Mouse (Mus musculus): Measurements from ENCODE around the gene Plin2. TPM values are rescaled to one million over a fixed set of nuclear protein-coding genes. Genes with fewer than 3 reads are reported as not detected.

The Plin2 gene
- total RNA-seq (2022), result 10 to 100 TPM; 42.1 to 59.5 (median 52.5) TPM

DNA sequence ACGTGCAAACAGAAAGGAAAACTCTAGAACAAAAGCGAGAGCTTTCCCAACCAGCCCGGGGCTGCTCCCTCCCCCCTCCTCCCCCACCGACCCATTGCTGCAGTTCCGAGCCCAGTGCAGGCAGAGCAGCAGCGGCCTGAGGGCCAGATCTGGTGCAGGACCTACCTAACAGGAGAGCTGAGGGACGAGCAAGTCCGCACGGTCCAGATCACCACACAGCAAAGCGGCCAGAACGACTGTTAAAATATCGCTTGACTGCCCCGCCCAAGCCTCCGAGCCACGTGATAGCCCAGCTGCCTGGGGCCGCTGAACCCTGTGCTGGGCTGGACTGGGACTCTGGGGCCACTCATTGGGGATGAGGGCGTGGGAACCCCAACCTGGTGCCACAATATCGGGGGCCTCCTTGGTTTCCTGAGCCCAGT is at the start of gene Plin2:
Gene Plin2 (minus strand): TSS at position 281 of the 422 bp plus-strand sequence.
- DNase-seq (ENCODE audit: low spot score in 2 of 2), result peak; percentile 49 to 67

DNA sequence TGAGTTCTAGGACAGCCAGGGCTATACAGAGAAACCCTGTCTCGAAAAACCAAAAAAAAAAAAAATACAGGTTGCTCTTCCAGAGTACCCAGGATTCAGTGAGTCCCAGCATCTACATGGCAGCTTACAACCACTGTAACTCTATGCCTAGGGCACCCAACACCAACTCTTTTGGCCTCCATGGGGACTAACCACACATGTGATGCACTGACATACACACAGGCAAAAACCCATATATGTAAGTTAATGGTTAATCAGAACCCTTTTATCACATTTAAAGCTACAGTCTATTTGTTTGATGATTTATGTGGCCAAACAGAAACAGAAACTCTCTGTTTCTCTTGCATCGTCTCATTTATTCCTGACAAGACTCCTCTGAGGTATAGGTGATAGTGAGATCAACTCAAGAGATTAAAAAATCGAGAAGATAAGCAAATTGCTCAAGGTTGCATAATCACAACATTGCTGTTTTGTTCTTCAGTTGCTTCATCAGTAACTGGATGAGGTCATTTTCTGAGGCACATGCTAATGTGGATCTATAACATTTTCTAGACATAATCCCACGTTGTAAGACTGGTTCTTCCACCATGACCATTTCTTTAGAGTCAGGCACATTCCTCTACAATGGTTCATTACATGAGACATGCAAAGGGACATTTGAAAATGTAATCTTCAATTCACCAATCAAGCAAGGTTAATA is 49.2 kb upstream of the Plin2 start:
- DNase-seq (ENCODE audit: low spot score in 2 of 2), result no peak

DNA sequence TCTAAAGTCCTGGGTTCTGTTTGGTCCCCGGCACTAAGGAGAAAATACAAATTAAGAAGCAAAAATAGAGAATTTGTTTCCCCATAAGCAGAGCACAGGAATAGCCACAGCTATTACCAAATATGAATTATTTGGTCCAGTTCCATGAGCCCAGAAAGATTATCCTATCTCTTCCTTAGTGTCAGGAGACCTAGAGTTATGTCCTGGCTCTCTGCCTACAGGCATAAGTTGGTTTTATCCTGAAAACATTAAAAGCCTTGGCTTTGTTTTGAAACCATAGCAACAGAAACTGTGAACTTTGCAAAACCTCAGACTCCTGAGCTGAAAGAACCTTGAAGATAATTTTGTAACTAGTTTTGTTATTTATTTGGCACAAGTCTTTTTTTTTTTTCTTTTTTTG is 47.3 kb upstream of the Plin2 start:
- DNase-seq (ENCODE audit: low spot score in 2 of 2), result no peak

DNA sequence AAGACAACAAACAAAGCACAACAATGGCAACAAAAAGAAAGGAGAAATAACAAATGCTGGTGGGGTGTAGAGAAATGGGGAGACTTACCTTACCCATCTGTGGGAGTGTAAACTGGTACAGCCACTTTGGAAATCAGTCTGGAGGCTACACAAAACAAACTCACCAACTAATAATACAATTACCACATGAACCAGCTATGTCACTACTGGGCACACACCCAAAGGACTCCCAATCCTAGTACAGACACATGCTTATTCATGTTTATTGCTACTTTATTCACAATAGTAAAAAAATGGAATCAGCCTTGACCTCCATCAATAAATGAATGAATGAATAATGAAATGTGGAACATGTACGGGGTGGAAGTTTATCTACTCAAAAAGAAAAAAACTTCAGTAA is 45.5 kb upstream of the Plin2 start:
- DNase-seq (ENCODE audit: low spot score in 2 of 2), result peak in 1 of 2 experiments; percentile 9

DNA sequence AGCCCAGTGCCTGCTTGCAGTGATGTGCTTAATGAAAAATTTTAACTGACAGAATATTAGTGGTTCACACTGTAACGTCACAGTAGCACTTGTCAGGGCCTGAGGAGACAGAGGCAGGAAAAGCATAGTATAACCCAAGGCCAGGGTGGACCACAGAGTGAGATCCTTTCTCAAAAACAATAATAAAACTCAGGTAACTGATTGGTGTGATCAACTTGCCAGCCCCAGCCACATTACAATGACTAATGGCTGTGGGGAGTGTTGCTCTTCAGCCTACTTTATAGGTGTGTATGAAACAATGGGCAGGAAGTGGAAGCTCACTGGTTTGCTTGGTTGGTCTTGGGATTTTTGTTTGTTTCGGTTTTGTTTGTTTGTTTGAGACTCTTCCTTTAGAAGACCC is 43.7 kb upstream of the Plin2 start:
- no peak for DNase-seq (ENCODE audit: low spot score in 2 of 2)

DNA sequence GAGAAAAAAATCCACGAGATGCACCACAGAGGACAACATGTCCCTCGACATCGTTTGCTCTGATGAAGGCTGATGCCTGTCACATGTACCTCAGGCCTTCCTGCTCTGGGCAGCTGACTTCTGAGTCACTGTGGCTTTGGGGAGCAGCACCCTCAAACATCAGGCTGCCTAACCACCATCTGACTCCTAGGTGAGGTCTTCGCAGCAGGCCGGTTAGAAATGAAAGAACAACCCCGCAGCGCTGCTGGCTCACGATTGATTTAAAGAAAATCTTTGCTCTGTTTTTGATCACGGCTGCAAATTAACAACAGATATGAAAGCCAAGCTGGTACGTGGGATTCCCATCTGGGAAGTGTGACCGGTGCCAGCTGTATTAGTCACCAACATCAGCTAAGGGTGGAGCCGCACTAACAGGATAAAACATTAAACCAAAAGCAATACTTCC is 42.9 kb upstream of the Plin2 start:
- peak; percentile 34 to 40 for DNase-seq (ENCODE audit: low spot score in 2 of 2)

DNA sequence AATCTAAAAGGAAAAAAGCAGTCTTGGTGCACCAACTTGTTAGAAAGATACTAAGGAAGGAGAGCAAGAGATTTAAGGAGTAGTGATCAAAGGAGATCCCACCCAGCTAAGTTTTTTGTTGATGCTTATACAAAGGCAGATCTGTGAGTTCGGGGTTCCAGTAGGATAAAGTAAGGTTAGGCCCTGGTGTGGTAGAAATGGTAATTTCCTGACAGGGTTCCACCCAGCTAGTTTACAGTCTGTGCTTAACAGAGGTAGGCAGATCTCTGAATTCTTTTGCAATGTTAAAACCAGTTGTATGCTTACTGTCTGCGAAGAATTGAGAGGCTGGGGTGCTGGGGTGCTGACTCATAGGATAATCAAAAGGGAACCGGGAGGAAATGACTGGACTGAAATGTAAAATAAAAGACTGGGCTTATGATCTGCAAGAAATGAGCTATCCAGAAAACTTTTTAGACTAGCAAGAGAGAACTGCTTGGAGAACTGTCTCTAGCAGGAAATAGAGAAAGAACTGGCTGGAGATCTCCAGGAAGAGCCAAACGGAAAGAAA is 40.9 kb upstream of the Plin2 start:
- DNase-seq (ENCODE audit: low spot score in 2 of 2), result no peak

DNA sequence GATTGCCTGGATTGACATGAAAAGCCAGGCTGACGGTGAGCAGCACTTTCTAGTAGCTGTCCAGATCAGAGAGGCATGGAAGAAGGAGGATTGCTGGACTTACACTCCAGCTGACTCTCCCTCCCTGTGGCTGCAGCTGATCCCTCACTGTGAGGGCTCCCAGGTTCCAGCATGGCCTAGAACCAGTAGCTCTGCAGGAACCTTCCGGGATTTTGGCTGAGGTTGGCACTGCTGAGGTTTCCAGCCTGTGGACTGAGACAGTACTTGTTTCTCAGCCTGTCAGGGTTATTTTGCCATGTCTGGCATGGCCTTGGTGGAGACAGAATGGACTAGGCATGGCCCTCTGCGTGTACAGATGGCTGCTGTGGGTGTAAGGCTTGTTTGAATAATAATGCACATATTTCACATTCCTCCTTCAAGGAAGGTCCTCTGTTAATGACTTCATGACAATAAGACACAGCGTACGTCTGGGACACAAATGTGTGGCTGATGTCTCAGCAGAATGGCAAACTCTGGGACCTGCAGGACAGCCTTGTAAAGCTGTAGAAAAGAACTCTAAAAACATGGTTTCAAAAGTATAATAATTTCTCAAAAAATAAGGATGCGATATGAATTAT is 40.3 kb upstream of the Plin2 start:
- DNase-seq (ENCODE audit: low spot score in 2 of 2), result no peak

DNA sequence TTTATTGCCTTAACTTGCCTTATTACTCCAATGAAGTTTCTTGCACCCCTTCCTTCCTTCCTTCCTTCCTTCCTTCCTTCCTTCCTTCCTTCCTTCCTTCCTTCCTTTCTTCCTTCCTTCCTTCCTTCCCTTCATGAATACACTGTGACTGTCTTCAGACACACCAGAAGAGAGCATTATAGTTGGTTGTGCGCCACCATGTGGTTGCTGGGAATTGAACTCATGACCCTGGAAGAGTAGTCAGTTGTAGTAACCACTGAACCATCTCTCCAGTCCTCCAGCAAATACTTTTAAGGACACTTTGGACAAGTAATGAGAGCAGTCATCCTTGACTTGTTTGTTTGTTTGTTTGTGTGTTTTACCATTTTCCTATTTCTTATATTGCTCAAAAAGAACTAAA is 38.9 kb upstream of the Plin2 start:
- no peak for DNase-seq (ENCODE audit: low spot score in 2 of 2)

DNA sequence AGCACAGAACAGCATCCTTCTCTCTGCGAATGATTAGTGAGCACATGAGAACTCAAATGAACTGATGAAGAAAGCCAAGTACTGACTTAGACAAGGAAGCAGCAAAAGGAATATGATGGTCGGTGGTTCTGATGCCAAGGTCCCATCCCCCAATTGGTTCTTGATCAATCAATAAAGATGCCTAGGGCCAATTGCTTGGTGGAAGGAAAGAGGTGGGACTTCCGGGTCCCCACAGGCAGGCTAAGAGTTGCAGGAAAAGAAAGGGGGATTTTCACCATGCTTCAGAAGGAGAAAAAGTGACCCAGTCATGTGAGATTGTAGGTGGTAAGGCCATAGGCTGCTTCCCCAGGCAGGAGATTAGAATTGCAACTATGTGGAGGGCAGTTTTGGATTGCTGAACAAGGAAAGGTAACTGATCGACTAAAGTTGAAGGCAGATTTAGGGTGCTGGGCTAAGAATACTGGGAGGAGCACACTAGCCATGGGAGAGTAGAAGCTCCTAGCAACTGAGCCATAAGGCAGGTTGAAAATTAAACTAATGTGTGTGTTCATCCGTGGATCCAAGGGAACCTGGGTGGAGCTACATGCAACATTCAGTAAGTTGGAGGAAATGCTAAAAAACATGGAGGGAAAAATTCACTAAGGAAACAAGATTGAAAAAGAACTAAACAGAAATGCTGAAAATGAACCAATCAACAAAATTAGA is 29.5 kb upstream of the Plin2 start:
- no peak for DNase-seq (ENCODE audit: low spot score in 2 of 2)

DNA sequence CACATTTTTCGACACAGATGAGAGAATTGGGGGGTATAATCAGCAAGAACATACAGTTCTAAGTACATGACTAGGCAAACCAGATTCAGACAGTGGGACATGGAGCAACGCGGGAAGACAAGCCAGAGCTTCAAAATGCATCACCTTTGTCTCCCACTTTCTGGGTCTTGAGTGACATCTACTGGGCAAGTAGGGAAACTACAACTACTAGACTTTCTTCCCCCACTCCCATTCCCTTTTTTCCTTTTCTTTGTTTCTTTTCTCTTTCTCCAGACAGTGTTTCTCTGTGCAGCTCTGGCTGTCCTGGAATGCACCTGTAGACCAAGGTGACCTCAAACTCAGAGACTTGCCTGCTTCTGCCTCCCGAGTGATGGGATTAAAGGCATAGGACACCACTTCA is 27.0 kb upstream of the Plin2 start:
- no peak for DNase-seq (ENCODE audit: low spot score in 2 of 2)

DNA sequence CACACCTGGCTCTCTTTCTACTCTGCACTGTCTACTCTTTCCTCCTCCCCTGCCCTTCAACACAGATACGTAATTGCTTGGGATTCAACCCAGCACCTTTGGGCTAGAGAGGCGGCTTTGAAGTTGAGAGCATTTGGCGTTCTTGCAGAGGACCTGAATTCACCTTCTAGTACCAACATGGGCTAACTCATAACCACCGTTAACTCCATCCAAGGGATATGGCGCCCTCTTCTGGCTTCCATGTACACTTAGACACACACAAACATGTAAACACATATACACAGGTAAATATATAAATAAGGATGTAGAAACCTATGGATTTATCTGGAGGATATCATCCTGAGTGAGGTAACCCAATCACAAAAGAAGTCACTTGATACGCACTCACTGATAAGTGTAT is 25.2 kb upstream of the Plin2 start:
- DNase-seq (ENCODE audit: low spot score in 2 of 2), result peak; percentile 29 to 33

DNA sequence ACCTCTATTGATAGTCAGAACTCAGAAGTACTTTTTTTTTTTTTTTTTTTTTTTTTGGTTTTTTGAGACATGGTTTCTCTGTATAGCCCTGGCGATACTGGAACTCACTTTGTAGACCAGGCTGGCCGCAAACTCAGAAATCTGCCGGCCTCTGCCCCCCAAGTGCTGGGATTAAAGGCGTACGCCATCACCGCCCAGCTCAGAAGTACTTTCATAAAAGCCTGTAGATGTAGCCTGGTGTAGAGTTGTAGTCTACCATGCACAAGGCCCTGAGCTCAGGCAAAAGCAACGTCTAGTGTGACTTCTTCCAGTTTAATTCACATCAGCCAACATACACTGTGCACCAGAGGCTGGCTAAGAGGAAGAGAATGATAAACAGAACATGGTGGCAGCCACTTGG is 23.1 kb upstream of the Plin2 start:
- no peak for DNase-seq (ENCODE audit: low spot score in 2 of 2)

DNA sequence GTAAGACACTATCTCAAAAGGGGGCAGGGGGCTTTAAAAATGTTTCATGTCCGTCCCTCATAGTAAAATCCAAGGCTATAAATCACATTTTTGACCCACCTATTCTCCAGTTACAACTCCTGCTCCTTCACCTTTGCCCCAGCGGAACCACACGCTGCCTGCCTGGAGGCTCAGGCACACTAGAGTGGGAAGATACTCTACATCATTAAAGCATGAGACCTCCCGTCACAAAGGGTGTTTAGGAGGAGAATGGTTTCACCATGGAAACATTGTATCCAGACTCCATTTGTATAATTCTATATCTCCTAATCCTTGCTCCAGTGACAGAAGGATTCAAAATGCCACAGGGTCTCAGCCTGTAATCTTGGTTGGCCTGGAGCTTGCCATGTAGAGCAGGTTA is 21.4 kb upstream of the Plin2 start:
- DNase-seq (ENCODE audit: low spot score in 2 of 2), result no peak

DNA sequence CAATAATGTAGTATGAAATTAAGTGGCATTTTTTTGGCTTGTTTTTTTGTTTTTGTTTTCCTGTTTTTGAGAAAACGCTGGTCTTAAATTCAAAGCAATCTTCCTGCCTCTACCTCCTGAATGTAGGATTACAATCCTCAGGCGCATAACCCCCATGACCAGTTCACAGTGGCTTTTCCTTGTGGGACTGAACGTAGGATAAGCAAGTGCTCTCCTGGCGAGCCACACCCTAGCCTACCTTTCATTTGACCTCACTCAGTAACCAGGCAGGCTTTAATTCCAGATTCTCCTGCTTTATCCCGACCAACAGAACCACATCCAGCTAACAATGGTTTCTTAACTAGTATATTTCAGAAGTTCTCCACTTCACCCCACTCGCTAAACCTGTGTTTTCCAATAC is 20.9 kb upstream of the Plin2 start:
- no peak for DNase-seq (ENCODE audit: low spot score in 2 of 2)

DNA sequence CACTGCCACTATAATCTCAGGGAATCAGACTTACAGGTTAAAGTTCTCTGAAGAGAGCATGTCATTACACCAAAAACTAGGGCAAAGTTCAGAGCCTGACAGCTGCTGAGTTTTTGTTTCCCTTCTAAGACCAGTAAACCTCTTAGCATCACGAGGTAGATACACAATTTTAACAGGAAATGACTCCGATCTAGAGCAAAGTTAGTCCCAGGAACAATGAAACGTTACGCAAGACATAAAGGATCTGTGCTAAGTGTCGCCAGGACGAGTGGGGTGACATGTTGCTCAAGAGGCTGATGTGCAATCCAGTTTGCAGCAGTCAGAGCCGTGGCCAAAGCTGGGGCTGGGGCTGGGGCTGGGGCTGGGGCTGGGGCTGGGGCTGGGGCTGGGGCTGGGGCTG is 20.3 kb upstream of the Plin2 start:
- no peak for DNase-seq (ENCODE audit: low spot score in 2 of 2)

DNA sequence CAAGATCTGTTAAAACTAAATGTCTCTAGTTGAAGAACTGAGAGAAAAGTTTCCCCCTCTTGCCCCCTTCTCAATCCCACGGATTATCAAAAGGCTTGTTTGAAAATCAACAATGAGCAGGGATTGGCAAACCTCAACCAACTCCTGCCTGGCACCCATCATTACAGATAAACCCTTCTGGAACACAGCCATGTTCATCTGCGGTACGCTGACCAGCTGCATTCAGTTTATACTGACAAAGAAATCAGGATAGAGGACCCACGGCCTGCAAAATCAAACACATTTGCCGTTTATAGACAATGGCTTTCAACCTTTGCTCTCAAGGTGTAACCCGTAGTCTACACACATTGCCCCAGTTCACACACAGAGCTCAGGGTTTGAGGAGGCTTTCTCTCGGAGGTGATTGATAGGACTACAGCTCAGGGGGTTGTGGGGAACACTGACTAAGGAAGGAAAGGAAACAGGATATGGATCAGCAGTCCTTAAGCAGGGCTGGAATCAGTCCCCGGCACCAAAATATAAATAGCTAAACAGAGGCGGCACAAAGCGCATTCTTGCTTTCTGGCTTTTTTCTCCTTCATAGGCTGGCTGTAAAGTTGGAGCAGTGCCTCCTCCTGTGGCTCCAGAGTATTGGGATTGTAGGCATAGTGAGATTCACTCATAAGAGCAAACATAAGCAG is 19.3 kb upstream of the Plin2 start:
- no peak for DNase-seq (ENCODE audit: low spot score in 2 of 2)

DNA sequence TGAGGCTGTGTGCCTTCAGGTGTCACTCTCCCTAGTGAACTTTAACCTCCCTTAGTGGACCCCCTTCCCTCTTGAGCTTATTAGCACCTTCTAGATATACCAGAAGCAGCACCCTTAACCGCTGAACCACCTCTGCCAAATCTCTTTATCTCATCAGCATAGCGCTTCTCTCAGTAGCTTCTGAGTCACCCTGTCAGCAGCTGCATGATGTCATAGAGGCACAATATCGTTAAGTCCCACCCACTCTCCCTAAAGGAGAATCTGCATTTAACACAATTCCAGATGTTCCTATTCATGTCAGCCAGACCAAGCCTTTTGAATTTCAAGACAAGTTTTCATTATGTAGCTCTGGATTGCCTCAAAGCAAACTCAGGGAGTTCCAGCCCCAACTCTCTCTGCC is 16.7 kb upstream of the Plin2 start:
- DNase-seq (ENCODE audit: low spot score in 2 of 2), result no peak

DNA sequence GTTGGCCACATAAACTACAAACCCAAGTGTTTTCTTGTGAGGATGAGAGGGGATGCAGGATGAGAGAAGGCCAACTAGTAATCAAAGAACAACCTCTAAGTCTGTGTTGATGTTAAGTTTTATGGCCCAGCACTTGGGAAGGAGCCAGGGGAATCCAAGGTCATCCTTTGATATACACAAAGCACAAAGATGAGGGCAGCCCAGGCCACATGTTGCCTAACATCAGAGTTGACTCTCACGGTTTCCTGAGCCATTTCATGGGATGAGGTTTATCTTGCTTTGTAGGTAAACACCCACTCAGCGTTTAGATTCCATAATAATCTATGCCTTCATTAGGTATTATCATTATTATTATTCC is 16.1 kb upstream of the Plin2 start:
- no peak for DNase-seq (ENCODE audit: low spot score in 2 of 2)

DNA sequence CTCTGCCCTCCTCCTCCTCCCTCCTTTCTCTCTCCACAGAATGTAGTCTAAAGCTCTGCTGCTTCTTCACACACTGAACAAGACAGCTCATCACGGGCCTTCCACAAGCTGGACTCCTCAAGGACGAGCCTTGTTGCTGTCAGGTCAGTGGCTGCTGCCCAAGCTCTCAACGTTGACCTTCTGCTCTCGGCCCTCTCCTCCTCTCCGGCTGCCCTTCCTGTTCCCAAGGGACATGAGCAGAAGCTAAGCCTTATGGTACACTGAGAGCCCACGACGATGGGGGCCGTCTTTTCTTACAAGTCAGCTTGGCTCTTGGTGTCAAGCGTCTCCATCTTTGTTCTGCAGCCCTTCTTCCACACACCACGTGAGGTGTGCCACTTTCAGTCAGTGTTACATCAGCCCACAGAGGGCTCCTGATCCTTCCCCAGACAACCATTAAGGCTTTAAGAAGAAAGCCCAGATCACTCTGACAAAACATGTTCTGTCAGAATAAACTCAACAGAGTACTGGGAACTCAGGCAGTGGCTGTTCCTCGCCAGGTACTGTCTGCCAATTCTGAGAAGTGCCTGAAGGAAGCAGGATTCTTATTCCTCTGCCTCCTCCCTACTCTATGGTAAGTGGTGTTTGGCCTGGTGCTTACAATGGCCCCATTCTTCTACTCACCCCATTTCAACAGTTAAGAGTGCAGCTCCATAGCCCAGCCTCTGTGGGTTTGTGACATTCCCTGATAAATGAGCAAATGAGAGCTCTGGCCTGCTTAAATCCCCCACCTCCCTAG is 15.6 kb upstream of the Plin2 start:
- DNase-seq (ENCODE audit: low spot score in 2 of 2), result no peak

DNA sequence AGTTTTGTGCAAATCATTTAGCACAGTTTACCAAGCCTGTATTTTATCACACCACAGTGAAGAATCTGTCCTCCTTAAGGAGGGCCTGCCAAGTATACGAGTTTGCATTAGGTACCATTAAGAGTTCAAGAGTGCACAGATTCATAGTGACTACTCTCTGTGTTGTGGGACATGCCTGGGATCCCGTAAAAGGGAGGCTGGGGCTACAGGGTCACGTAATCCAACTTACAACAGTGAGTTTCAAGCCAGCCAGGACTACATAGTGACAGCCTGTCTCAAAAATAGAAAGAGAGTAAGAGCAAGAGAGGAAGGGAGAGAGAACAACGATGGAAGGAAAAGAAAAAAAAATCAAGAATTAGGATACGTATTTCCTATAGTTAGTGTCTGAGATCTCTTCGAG is 14.9 kb upstream of the Plin2 start:
- DNase-seq (ENCODE audit: low spot score in 2 of 2), result no peak

Measured in gastrocnemius, adult 8-10 months (tissue).